Mouse (Mus musculus): ENCODE results near the gene Slc35e3. TPM values are rescaled to one million over a fixed set of nuclear protein-coding genes. Genes with fewer than 3 reads are reported as not detected.
A peak's percentile ranks its signal among the peaks of the same experiment; 100 is the strongest.

Gene Slc35e3
- polyA plus RNA-seq, 1 experiment from 2014 or later: 17.5 TPM

DNA sequence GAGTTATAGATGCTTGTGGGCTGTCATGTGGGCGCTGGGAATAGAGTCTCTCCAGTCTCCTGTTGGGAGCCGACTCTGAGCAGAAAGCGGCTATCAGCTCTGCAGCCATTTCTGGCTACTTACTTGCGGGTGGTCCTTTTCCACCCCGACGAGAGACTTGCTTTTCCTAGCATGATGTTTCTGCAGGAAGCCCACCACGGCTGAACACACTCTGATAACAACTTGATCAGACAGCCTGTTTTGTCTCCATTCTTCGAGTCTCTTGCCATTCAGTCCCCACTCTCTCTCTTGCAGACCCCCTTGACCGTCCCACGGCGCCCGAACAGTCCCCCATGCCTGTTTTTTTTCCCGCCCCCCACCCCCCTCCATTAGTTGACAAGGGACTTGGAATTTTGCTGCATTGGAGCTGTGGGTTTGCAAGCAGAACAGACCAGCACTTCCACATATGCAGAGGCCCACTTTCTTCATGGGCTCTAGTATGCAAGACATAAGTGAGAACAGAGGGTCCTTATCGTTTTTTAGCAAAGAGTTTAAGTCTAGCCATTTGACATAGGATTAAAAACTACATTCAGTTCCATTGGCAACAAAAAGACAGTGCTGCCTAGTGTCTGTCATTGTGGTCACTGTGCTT, 13.1 kb downstream of the Slc35e3 start:
- H3K4me1 ChIP-seq: peaks cover 6% of the 10 kb centered on the region; the same call in 1 of the 2 replicates
- H3K27me3 ChIP-seq: no peaks in the 10 kb centered on the region
- 74% methylated on average over 14 of the region's 14 CpGs for WGBS
- ATAC-seq (ENCODE audit: borderline replicate concordance, extremely low read depth, low FRiP score, low TSS enrichment): no peak
- peaks cover 9% of the 10 kb centered on the region; the same call in 1 of the 2 replicates for H3K36me3 ChIP-seq
- no peak overlapping the region for H3K4me3 ChIP-seq
- H3K9me3 ChIP-seq: no peaks in the 10 kb centered on the region
- no peak overlapping the region for H3K27ac ChIP-seq
- no peak overlapping the region for H3K4me2 ChIP-seq
- no peak overlapping the region for H3K9ac ChIP-seq

GRCm38 (mm10) chr10:117732184-117732583, 14.0 kb downstream of the Slc35e3 start:
- Histone ChIP-seq H3K9me3 (no peaks in the 10 kb centered on the region), H3K27me3 (no peaks in the 10 kb centered on the region), H3K27ac (no peak overlapping the region), H3K4me2 (no peak overlapping the region), H3K4me3 (no peak overlapping the region), H3K9ac (no peak overlapping the region), H3K4me1 (peaks cover 6% of the 10 kb centered on the region; the same call in 1 of the 2 replicates), H3K36me3 (peaks cover 7% of the 10 kb centered on the region; the same call in 1 of the 2 replicates)
- WGBS: 82% methylated on average over 5 of the region's 5 CpGs
- ATAC-seq (ENCODE audit: borderline replicate concordance, extremely low read depth, low FRiP score, low TSS enrichment): no peak

DNA sequence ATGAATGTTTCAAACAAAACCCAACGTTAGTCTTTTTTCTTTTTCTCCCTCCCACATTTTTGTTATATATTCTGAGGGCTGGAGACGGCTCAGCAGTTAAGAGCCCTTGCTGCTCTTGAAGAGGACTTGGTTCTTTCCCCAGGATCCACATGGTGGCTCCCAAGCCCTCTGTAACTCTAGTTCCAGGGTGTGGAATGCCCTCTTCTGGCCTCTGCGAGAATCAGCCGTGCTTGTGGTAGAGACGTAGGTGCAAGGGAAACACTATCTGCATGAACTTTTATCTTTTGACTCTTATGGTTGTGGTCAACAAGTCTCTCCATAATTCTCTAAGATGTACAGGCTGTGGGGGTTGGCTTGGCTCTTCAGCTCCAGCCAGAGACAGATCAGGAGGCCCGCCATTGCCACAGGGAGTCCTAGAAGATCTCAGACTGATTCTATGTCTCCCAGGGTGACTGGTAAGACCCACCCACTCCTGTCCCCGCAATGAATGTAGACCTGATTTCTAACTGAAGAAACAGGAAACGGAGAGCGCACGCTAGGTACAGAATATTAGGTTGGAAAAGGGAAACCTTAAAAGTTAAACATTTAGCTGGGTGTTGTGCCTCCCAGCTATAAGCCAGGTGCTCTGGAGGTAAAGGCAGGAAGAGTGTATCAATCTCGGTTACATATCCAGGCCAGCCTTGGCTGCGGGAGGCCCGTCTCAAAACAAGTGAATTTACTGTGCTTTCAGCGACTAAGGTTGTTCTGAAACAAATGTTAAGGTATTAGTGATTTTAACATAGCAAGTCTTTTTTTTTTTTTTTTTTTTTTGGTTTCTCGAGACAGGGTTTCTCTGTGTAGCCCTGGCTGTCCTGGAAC, 14.7 kb downstream of the Slc35e3 start:
- no peaks in the 10 kb centered on the region for H3K9me3 ChIP-seq
- no peak overlapping the region for H3K9ac ChIP-seq
- WGBS: 45% methylated on average over 15 of the region's 15 CpGs
- peak overlapping the region; percentile 50; the same call in 1 of the 2 replicates for H3K27ac ChIP-seq
- no peak overlapping the region for H3K4me3 ChIP-seq
- no peaks in the 10 kb centered on the region for H3K27me3 ChIP-seq
- H3K4me1 ChIP-seq: peaks cover 6% of the 10 kb centered on the region; the same call in 1 of the 2 replicates
- ATAC-seq (ENCODE audit: borderline replicate concordance, extremely low read depth, low FRiP score, low TSS enrichment): peak; percentile 47; the same call in 1 of the 2 replicates
- no peak overlapping the region for H3K4me2 ChIP-seq
- H3K36me3 ChIP-seq: no peaks in the 10 kb centered on the region; the same call in 1 of the 2 replicates

DNA sequence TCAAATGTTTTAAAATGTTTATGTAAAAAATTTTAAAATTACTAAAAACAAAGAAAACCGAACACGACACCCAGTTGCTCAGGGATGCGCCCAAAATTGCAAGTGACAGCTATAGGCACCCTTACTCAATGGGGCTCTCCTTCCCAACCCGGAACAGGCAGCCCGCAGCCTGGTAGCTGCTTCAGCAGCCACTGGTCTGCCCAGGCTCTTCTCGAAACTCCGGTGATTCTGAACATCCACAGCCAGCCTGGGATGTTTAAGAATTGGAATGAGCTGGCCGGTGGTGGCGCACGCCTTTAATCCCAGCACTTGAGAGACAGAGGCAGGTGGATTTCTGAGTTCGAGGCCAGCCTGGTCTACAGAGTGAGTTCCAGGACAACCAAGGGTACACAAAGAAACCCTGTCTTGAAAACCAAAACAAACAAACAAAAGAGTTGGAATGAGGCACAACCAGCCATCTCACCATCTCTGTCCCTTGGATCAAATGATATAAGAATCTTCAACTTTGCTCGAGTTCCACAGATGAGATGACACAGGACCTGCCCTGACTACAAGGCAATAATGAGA, 15.4 kb downstream of the Slc35e3 start:
- Histone ChIP-seq H3K27ac (peak overlapping the region; percentile 50), H3K27me3 (no peaks in the 10 kb centered on the region), H3K4me1 (peaks cover 6% of the 10 kb centered on the region; the same call in 1 of the 2 replicates), H3K36me3 (no peaks in the 10 kb centered on the region), H3K9ac (no peak overlapping the region), H3K4me2 (no peak overlapping the region), H3K9me3 (no peaks in the 10 kb centered on the region), H3K4me3 (no peak overlapping the region)
- WGBS: 89% methylated on average over 12 of the region's 12 CpGs
- no peak for ATAC-seq (ENCODE audit: borderline replicate concordance, extremely low read depth, low FRiP score, low TSS enrichment)

- Histone ChIP-seq H3K27me3 (no peaks in the 10 kb centered on the region), H3K27ac (peak overlapping the region; percentile 68), H3K9ac (no peak overlapping the region), H3K4me3 (no peak overlapping the region), H3K36me3 (no peaks in the 10 kb centered on the region), H3K9me3 (no peaks in the 10 kb centered on the region), H3K4me2 (no peak overlapping the region), H3K4me1 (peaks cover 6% of the 10 kb centered on the region; the same call in 1 of the 2 replicates)
- WGBS: 88% methylated on average over 7 of the region's 7 CpGs
- no peak for ATAC-seq (ENCODE audit: borderline replicate concordance, extremely low read depth, low FRiP score, low TSS enrichment)
Observed at GRCm38 (mm10) chr10:117730140-117730539, 16.0 kb downstream of the Slc35e3 start.

GRCm38 (mm10) chr10:117729139-117729814, 16.9 kb downstream of the Slc35e3 start:
- Histone ChIP-seq H3K27me3 (no peaks in the 10 kb centered on the region), H3K27ac (peak overlapping the region; percentile 87), H3K4me1 (peaks cover 6% of the 10 kb centered on the region; the same call in 1 of the 2 replicates), H3K9me3 (no peaks in the 10 kb centered on the region), H3K9ac (no peak overlapping the region), H3K36me3 (no peaks in the 10 kb centered on the region), H3K4me2 (no peak overlapping the region), H3K4me3 (no peak overlapping the region)
- ATAC-seq (ENCODE audit: borderline replicate concordance, extremely low read depth, low FRiP score, low TSS enrichment): peak; percentile 82
- WGBS: 38% methylated on average over 11 of the region's 11 CpGs

- Histone ChIP-seq H3K4me3 (no peak overlapping the region), H3K27ac (peak overlapping the region; percentile 87), H3K4me1 (peaks cover 6% of the 10 kb centered on the region; the same call in 1 of the 2 replicates), H3K9me3 (no peaks in the 10 kb centered on the region), H3K36me3 (no peaks in the 10 kb centered on the region), H3K27me3 (no peaks in the 10 kb centered on the region), H3K9ac (no peak overlapping the region), H3K4me2 (no peak overlapping the region)
- ATAC-seq (ENCODE audit: borderline replicate concordance, extremely low read depth, low FRiP score, low TSS enrichment): no peak
- WGBS: 71% methylated on average over 5 of the region's 5 CpGs
Observed at GRCm38 (mm10) chr10:117728574-117728973, 17.6 kb downstream of the Slc35e3 start.

GRCm38 (mm10) chr10:117727518-117728110, 18.6 kb downstream of the Slc35e3 start:
- H3K4me2 ChIP-seq: no peak overlapping the region
- no peaks in the 10 kb centered on the region for H3K27me3 ChIP-seq
- H3K27ac ChIP-seq: no peak overlapping the region
- H3K4me3 ChIP-seq: no peak overlapping the region
- no peaks in the 10 kb centered on the region for H3K9me3 ChIP-seq
- H3K4me1 ChIP-seq: peaks cover 6% of the 10 kb centered on the region; the same call in 1 of the 2 replicates
- no peak overlapping the region for H3K9ac ChIP-seq
- 58% methylated on average over 9 of the region's 9 CpGs for WGBS
- no peak for ATAC-seq (ENCODE audit: borderline replicate concordance, extremely low read depth, low FRiP score, low TSS enrichment)
- no peaks in the 10 kb centered on the region for H3K36me3 ChIP-seq

DNA sequence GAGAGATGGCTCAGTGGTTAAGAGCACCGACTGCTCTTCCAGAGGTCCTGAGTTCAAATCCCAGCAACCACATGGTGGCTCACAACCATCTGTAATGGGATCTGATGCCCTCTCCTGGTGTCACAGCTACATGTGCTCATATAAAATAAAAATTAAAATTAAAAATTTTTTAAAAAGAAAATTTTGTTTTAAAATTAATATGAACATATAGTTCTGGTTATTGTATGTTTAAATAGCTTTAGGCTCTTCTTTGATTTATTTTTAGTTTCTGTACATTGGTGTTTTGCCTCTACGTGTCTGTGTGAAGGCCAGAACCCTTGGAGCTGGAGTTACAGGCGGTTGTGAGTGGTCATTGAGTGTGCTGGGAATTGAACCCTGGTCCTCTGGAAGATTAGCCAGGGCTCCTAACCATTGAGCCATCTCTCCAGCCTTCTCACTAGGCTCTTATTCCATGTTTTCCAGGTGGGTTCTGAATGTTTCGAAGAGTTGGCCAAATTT, 19.2 kb downstream of the Slc35e3 start:
- Histone ChIP-seq H3K4me3 (no peak overlapping the region), H3K4me2 (no peak overlapping the region), H3K36me3 (no peaks in the 10 kb centered on the region), H3K27ac (no peak overlapping the region), H3K27me3 (no peaks in the 10 kb centered on the region), H3K9me3 (no peaks in the 10 kb centered on the region), H3K4me1 (peaks cover 6% of the 10 kb centered on the region; the same call in 1 of the 2 replicates), H3K9ac (no peak overlapping the region)
- WGBS: 91% methylated on average over 4 of the region's 4 CpGs
- ATAC-seq (ENCODE audit: borderline replicate concordance, extremely low read depth, low FRiP score, low TSS enrichment): no peak

- Histone ChIP-seq H3K27ac (no peak overlapping the region), H3K4me1 (peaks cover 6% of the 10 kb centered on the region; the same call in 1 of the 2 replicates), H3K9me3 (no peaks in the 10 kb centered on the region), H3K4me3 (no peak overlapping the region), H3K9ac (no peak overlapping the region), H3K27me3 (no peaks in the 10 kb centered on the region), H3K4me2 (no peak overlapping the region), H3K36me3 (no peaks in the 10 kb centered on the region)
- WGBS: 89% methylated on average over 4 of the region's 4 CpGs
- no peak for ATAC-seq (ENCODE audit: borderline replicate concordance, extremely low read depth, low FRiP score, low TSS enrichment)
Observed at GRCm38 (mm10) chr10:117726350-117726749, 19.8 kb downstream of the Slc35e3 start.

GRCm38 (mm10) chr10:117725671-117726070, 20.5 kb downstream of the Slc35e3 start:
- WGBS: 63% methylated on average over 7 of the region's 7 CpGs
- no peak overlapping the region for H3K4me2 ChIP-seq
- peaks cover 6% of the 10 kb centered on the region; the same call in 1 of the 2 replicates for H3K4me1 ChIP-seq
- no peaks in the 10 kb centered on the region for H3K27me3 ChIP-seq
- H3K36me3 ChIP-seq: no peaks in the 10 kb centered on the region
- no peak overlapping the region for H3K9ac ChIP-seq
- no peak for ATAC-seq (ENCODE audit: borderline replicate concordance, extremely low read depth, low FRiP score, low TSS enrichment)
- H3K4me3 ChIP-seq: no peak overlapping the region
- no peak overlapping the region for H3K27ac ChIP-seq
- no peaks in the 10 kb centered on the region for H3K9me3 ChIP-seq
